Mouse (Mus musculus) monocyte, adult 59 days (primary cell): ENCODE results near the gene Gmeb2. TPM values are rescaled to one million over a fixed set of nuclear protein-coding genes. Genes with fewer than 3 reads are reported as not detected.

Source experiments
- total RNA-seq, 2 experiments: library from RNA; stranded (reverse); gene quantifications; one replicate each; pipeline ENCODE4 v1.2.4; 2023

Gmeb2 gene
- total RNA-seq = 10 to 100 TPM; 26.5 to 28.5 TPM

GRCm38 (mm10) chr2:181287958-181288350 is at the start of gene Gmeb2:
TSS of gene Gmeb2 (minus strand) at chr2:181288035.

GRCm38 (mm10) chr2:181319248-181320102 is 31.6 kb upstream of the Gmeb2 start, which contains the start of gene Rtel1:
TSS of gene Rtel1 (plus strand) at chr2:181319739.

GRCm38 (mm10) chr2:181314080-181314810 is 26.4 kb upstream of the Gmeb2 start, which contains the start of gene Stmn3:
TSS of gene Stmn3 (minus strand) at chr2:181314500.

GRCm38 (mm10) chr2:181241602-181242313 is 46.1 kb downstream of the Gmeb2 start, which contains the start of gene Helz2:
TSS of gene Helz2 (minus strand) at chr2:181242027.

GRCm38 (mm10) chr2:181219538-181220216 is 68.2 kb downstream of the Gmeb2 start, which contains the start of gene Fndc11:
TSS of gene Fndc11 (plus strand) at chr2:181220013.

GRCm38 (mm10) chr2:181213021-181213445 is 74.8 kb downstream of the Gmeb2 start, which contains the start of gene Srms:
TSS of gene Srms (minus strand) at chr2:181213185.

GRCm38 (mm10) chr2:181202422-181202821 is 85.4 kb downstream of the Gmeb2 start, which contains the start of gene Ptk6:
TSS of gene Ptk6 (minus strand) at chr2:181202789.

Other genes starting within 250 kb of the Gmeb2 start
- gene Chrna4, start 244.5 kb downstream of the Gmeb2 start, total RNA-seq = not detected
- not detected for gene Kcnq2, start 152.7 kb downstream of the Gmeb2 start, total RNA-seq
- not detected for gene Eef1a2, start 131.0 kb downstream of the Gmeb2 start, total RNA-seq
- 10 to 100 TPM; 61.3 to 68.4 TPM for gene Ppdpf, start 100.8 kb downstream of the Gmeb2 start, total RNA-seq
- gene Ptk6, start 85.2 kb downstream of the Gmeb2 start, total RNA-seq = under 1 TPM in 1 of 2 experiments, not detected in 1; 0.34 TPM
- not detected for gene Srms, start 74.8 kb downstream of the Gmeb2 start, total RNA-seq
- gene Fndc11, start 68.0 kb downstream of the Gmeb2 start, total RNA-seq = not detected
- 10 to 100 TPM; 57.6 to 57.7 TPM for gene Helz2, start 46.0 kb downstream of the Gmeb2 start, total RNA-seq
- not detected for gene Stmn3, start 26.5 kb upstream of the Gmeb2 start, total RNA-seq
- gene Rtel1, start 31.7 kb upstream of the Gmeb2 start, total RNA-seq = 10 to 100 TPM; 24.7 to 26.6 TPM
- 10 to 100 TPM; 39.2 to 39.5 TPM for gene Zgpat, start 76.9 kb upstream of the Gmeb2 start, total RNA-seq
- gene Arfrp1, start 77.4 kb upstream of the Gmeb2 start, total RNA-seq = 10 to 100 TPM; 54.3 to 60.9 TPM
- 10 to 100 TPM; 23.7 to 30.1 TPM for gene Lime1, start 92.0 kb upstream of the Gmeb2 start, total RNA-seq
- 1 to 10 TPM; 6.2 to 8.5 TPM for gene Zbtb46, start 171.4 kb upstream of the Gmeb2 start, total RNA-seq
- gene Abhd16b, start 205.2 kb upstream of the Gmeb2 start, total RNA-seq = not detected
- 10 to 100 TPM; 77.9 to 80.4 TPM for gene Tpd52l2, start 209.1 kb upstream of the Gmeb2 start, total RNA-seq
- 10 to 100 TPM; 93.9 to 98.2 TPM for gene Dnajc5, start 232.4 kb upstream of the Gmeb2 start, total RNA-seq